ENCODE assay signal across 24 mouse cellular contexts in the genomic region with DNA sequence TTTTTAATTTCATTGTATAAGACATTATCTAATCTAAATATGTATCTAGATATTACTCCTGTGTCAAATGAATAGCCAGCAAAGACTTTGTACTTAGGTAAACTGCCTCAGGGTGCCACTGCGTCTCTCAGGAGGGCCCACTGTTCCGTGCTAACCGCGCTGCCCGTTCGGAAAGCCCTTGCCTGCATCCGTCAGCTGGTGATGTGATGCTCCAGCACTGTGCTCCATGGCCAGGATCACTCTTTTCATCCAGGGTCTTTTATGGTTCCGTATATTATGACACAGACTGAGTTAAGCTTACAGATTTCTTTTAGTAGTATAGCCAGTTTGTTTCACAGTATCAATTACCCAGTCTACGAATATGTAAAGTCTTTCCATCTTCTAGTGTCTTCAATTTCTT.
"Had no signal": no experiment of that assay in that cellular context is flagged by ENCODE, and none has a peak within 500 bp of the region (broad histone marks: within the 10 kb centered on the region; RNA-seq: fewer than 3 reads in every experiment).

No protein-coding gene starts in this region.

- H3K27ac ChIP-seq: heart, embryonic 10.5 days; hindbrain, embryonic 13.5 days; hindbrain, embryonic 15.5 days; hindbrain, postnatal 0 days; kidney, embryonic 15.5 days; kidney, postnatal 0 days; left cerebral cortex, adult 2 months; limb, embryonic 10.5 days; limb, embryonic 12.5 days; liver, embryonic 13.5 days had no signal

- ATAC-seq: hindbrain, postnatal 0 days; intestine, embryonic 16.5 days had no signal

- H3K4me2 ChIP-seq: heart, embryonic 12.5 days; hindbrain, embryonic 13.5 days; hindbrain, embryonic 15.5 days; kidney, embryonic 15.5 days; limb, embryonic 12.5 days; liver, embryonic 11.5 days; liver, embryonic 13.5 days had no signal

- H3K9ac ChIP-seq: heart, embryonic 12.5 days; hindbrain, embryonic 13.5 days; hindbrain, embryonic 15.5 days; kidney, embryonic 15.5 days; limb, embryonic 12.5 days; liver, embryonic 13.5 days had no signal

- DNase-seq: gastrocnemius, postnatal 14 days; gastrocnemius, postnatal 36 days; heart, adult 18-20 months; heart, postnatal 10 days; kidney, adult 11 months; kidney, adult 2 months; kidney, adult 9 months; kidney, postnatal 14 days; kidney, postnatal 36 days; layer of hippocampus, adult 9-11 months; liver; liver, embryonic 13.5 days had no signal

- H3K4me3 ChIP-seq: heart, embryonic 10.5 days; heart, embryonic 12.5 days; hindbrain, embryonic 13.5 days; hindbrain, embryonic 15.5 days; kidney, embryonic 15.5 days; left cerebral cortex, adult 2 months; limb, embryonic 10.5 days; limb, embryonic 12.5 days; liver, embryonic 13.5 days had no signal

- H3K36me3 ChIP-seq: hindbrain, embryonic 13.5 days; hindbrain, embryonic 15.5 days had no signal

- H3K9me3 ChIP-seq: heart, embryonic 10.5 days; heart, embryonic 12.5 days; hindbrain, embryonic 13.5 days; hindbrain, embryonic 15.5 days; kidney, embryonic 15.5 days; limb, embryonic 10.5 days; limb, embryonic 12.5 days; liver, embryonic 13.5 days had no signal

- H3K27me3 ChIP-seq: heart, embryonic 12.5 days; hindbrain, embryonic 13.5 days; hindbrain, embryonic 15.5 days; kidney, embryonic 15.5 days; limb, embryonic 12.5 days; liver, embryonic 13.5 days had no signal
